Mouse (Mus musculus) limb, embryonic 15.5 days (tissue): ENCODE measurements around the gene Zbtb20. TPM values are rescaled to one million over a fixed set of nuclear protein-coding genes. Genes with fewer than 3 reads are reported as not detected.

Source experiments
- microRNA counts: library from miRNA; unstranded; fragments of <30 nt; microRNA quantifications from one replicate; lab custom pipeline; 2016
- microRNA-seq: library from miRNA; unstranded; fragments of <30 nt; microRNA quantifications from one replicate; pipeline ENCODE4, GENCODE M21; 2016
- polyA plus RNA-seq: library from polyadenylated mRNA; unstranded; fragments of >200 nt; fragmentation: Nextera tagmentation; extraction: Ambion mirVana; gene quantifications from 2 replicates; pipeline ENCODE4 v1.2.1, GENCODE M21; 2015

Zbtb20 gene
- polyA plus RNA-seq, 1 experiment from 2014 or later, result 22.4 TPM

MicroRNA genes within 50 kb of the gene (microRNA counts, 519-probe panel; counts per million panel counts)
- microRNA mmu-miR-568 (lab: Ali Mortazavi, UCI), result not detected

Small RNAs within 50 kb of the gene (microRNA-seq; reads per million reads assigned to microRNA genes)
- not detected for gene Mir568
